Mouse (Mus musculus): Measurements from ENCODE around the gene Olfm1.

DNA sequence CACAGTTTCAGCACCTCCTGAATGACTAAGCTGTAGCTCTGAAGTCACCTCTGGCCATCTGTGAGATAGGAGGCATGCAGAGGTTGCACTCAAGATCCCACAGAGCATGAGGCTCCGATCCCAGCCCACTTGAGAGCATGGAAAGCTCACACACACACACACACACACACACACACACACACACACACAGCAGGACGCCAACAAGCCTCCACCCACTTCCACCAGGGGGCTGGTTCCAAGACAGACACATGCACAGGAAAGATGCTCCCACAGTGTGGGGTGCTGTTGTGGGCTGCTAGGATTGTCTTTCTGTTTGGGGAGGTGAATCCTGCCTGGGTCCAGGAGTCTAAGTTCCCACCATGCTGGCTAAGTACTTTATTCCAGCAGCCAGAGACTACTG is 29.0 kb downstream of the Olfm1 start:
- no peak; the same call in 1 of the 2 replicates for TF ChIP-seq CTCF (IDR thresholded peaks at IDR 0.05)
- TF ChIP-seq EP300 (IDR thresholded peaks at IDR 0.05), result no peak
